In the genomic region with DNA sequence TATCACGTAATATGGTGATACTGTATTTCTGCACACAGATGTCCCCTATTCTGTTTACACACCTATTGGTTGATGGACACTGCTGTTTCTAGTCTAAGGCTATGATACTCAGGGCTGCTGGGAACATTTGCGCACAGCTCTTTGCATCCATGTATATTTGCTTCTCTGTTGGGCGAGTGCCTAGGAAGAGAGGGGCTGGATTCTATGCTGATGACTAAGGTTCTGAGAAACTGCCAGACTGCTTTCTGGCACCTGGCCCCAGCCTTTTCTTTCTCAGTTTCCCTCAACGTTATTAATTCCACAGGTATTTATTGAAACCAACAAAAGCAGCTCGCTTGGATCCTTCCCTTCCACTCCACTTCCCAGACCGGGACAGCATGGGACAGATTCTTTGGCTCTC, we compare ENCODE assay signal across 20 mouse cellular contexts.
DNase-seq lines count a peak whose midpoint lies in the region; ATAC-seq lines count a peak whose summit lies in the region.
"Had no signal": no experiment of that assay in that cellular context is flagged by ENCODE, and none has a peak within 500 bp of the region (broad histone marks: within the 10 kb centered on the region; RNA-seq: fewer than 3 reads in every experiment).

No protein-coding gene starts in this region.

- ATAC-seq in embryonic facial prominence, embryonic 15.5 days (ENCODE audit: insufficient number of reproducible peaks, low FRiP score, low TSS enrichment, low read depth), result no peak
- ATAC-seq: intestine, postnatal 0 days; midbrain, embryonic 15.5 days; Patski had no signal

- no peaks in the 10 kb centered on the region for H3K9me3 ChIP-seq in embryonic facial prominence, embryonic 15.5 days (replicated peaks)
- H3K9me3 ChIP-seq: hindbrain, embryonic 15.5 days; liver, embryonic 13.5 days; midbrain, embryonic 15.5 days; stomach, embryonic 15.5 days had no signal

- H3K36me3 ChIP-seq in embryonic facial prominence, embryonic 15.5 days, result no peaks in the 10 kb centered on the region
- H3K36me3 ChIP-seq: hindbrain, embryonic 15.5 days; liver, embryonic 13.5 days; midbrain, embryonic 15.5 days; stomach, embryonic 15.5 days had no signal

- H3K4me3 ChIP-seq in embryonic facial prominence, embryonic 15.5 days (replicated peaks), result no peak overlapping the region
- H3K4me3 ChIP-seq: hindbrain, embryonic 15.5 days; liver, embryonic 13.5 days; midbrain, embryonic 15.5 days; stomach, embryonic 15.5 days had no signal

- H3K9ac ChIP-seq in embryonic facial prominence, embryonic 15.5 days, result no peak overlapping the region
- H3K9ac ChIP-seq: hindbrain, embryonic 15.5 days; liver, embryonic 13.5 days; midbrain, embryonic 15.5 days; stomach, embryonic 15.5 days had no signal

- peak; percentile 39 to 54 for DNase-seq in frontal cortex, postnatal 36 days (ENCODE audit: low spot score in 2 of 2)
- no peak for DNase-seq in frontal cortex, postnatal 14 days (ENCODE audit: low spot score in 2 of 2)
- DNase-seq in NIH3T3 (ENCODE audit: low read depth), result peak; percentile 88
- peak; percentile 37 to 61 for DNase-seq in right cerebral cortex, adult 2 months (ENCODE audit: low spot score in 2 of 2)
- no peak for DNase-seq in natural killer cell, adult 2 months (ENCODE audit: low spot score in 2 of 2)
- DNase-seq in kidney, postnatal 10 days, result no peak
- no peak for DNase-seq in embryo, embryonic 11 days
- DNase-seq: cerebellum, adult 11 months; gastrocnemius, postnatal 10 days; heart, postnatal 14 days; kidney, postnatal 14 days; layer of hippocampus, postnatal 36 days; liver, embryonic 13.5 days; thymus, postnatal 14 days had no signal

- no peak overlapping the region for H3K4me2 ChIP-seq in embryonic facial prominence, embryonic 15.5 days (replicated peaks)
- H3K4me2 ChIP-seq: hindbrain, embryonic 15.5 days; liver, embryonic 13.5 days; midbrain, embryonic 15.5 days; stomach, embryonic 15.5 days had no signal

- no peaks in the 10 kb centered on the region for H3K27me3 ChIP-seq in embryonic facial prominence, embryonic 15.5 days
- H3K27me3 ChIP-seq: liver, embryonic 13.5 days; stomach, embryonic 15.5 days had no signal

- peaks cover 34% of the 10 kb centered on the region for H3K4me1 ChIP-seq in embryonic facial prominence, embryonic 15.5 days

- peak overlapping the region; percentile 34 for H3K27ac ChIP-seq in embryonic facial prominence, embryonic 15.5 days (replicated peaks)
- H3K27ac ChIP-seq: hindbrain, embryonic 15.5 days; liver, embryonic 13.5 days; midbrain, embryonic 15.5 days; stomach, embryonic 15.5 days had no signal

- 58% methylated on average over 6 of the region's 6 CpGs for WGBS in embryonic facial prominence, embryonic 15.5 days

Comparison
In these comparisons a context has a peak if more than half of its experiments do, and no peak if none do; other contexts are left out.
1. DNase-seq: peak in frontal cortex, postnatal 36 days (2 of 2), NIH3T3 (single experiment) and right cerebral cortex, adult 2 months (2 of 2); none in frontal cortex, postnatal 14 days (0 of 2), natural killer cell, adult 2 months (0 of 2), kidney, postnatal 10 days (single experiment) and embryo, embryonic 11 days (single experiment).